Mouse (Mus musculus) ES-Bruce4 (cell line): ENCODE results near the gene Bcl11b.

Source experiments
- CTCF ChIP-seq: IDR thresholded peaks from one replicate; pipeline ENCODE4 v1.8.1; 2011; ENCODE audit warnings: low read depth, low read length
- EP300 ChIP-seq: IDR thresholded peaks from 2 replicates; pipeline ENCODE4 v1.6.1; 2011; ENCODE audit warnings: low read depth, low read length; ENCODE audit not compliant: insufficient read depth
- POLR2A ChIP-seq: IDR thresholded peaks from one replicate; pipeline ENCODE4 v1.8.1; 2011; ENCODE audit warnings: low read length; ENCODE audit not compliant: insufficient read depth

DNA sequence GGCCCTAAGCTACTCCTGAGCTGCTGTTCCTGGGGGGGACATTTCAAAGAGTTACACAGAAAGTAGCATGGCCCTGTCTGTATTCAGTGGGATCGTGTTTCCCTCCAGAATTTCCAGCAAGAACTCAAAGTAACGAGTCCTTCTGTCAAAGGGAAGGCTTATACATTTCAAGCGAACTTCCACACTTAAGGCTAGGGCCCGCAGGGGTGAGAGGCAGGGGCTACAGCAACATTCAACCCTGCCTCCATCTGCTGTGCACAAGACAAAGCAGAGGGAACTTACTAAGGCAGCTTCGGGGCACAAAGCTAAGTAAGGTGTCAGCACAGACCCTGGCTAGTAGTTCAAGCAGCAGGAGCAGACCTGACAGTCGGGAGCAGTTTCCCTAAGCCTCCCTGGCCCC lies 115.8 kb downstream of the Bcl11b start:
- TF ChIP-seq CTCF (no peak), POLR2A (no peak), EP300 (no peak)
